Mouse (Mus musculus) forebrain, embryonic 10.5 days (tissue): ENCODE measurements around the gene Slc16a4. TPM values are rescaled to one million over a fixed set of nuclear protein-coding genes. Genes with fewer than 3 reads are reported as not detected.
"Not testable (repeated sequence)": the region's sequence is repeated elsewhere in the genome, so short reads cannot be mapped to it uniquely, and the experiment has no call there.

Source experiments
- DNase-seq: peaks from one replicate; pipeline ENCODE4 v3.0.0-alpha.2; 2017; ENCODE audit warnings: low spot score; ENCODE audit errors: extremely low spot score
- H3K27ac ChIP-seq: fragments of 300-500 bp; sonication (generic); 2 replicates; pipeline ENCODE4 v1.5.1; 2016; ENCODE audit warnings: mild to moderate bottlenecking
- H3K27me3 ChIP-seq: fragments of 300-500 bp; sonication (generic); 2 replicates; pipeline ENCODE4 v1.6.1; 2016; ENCODE audit warnings: mild to moderate bottlenecking; ENCODE audit not compliant: poor library complexity, severe bottlenecking
- H3K36me3 ChIP-seq: fragments of 300-500 bp; sonication (generic); replicated peaks from 2 replicates; pipeline ENCODE4 v1.6.1; 2016; ENCODE audit warnings: mild to moderate bottlenecking, moderate library complexity
- H3K4me1 ChIP-seq: fragments of 300-500 bp; sonication (generic); 2 replicates; pipeline ENCODE4 v1.6.1; 2016
- H3K4me3 ChIP-seq: fragments of 300-500 bp; sonication (generic); 2 replicates; pipeline ENCODE4 v1.5.1; 2016; ENCODE audit warnings: mild to moderate bottlenecking, moderate library complexity
- H3K9me3 ChIP-seq: fragments of 300-500 bp; sonication (generic); 2 replicates; pipeline ENCODE4 v1.6.1; 2016; ENCODE audit warnings: mild to moderate bottlenecking, moderate library complexity
- WGBS: fragments of 180-500 bp; shearing (Covaris S2); methylation state at CpG from one replicate; pipeline ENCODE4 v1.1.7; 2016; 5-methylcytosine and 5-hydroxymethylcytosine counted together
- polyA plus RNA-seq: library from polyadenylated mRNA; unstranded; fragments of >200 nt; fragmentation: Nextera tagmentation; extraction: Ambion mirVana; gene quantifications from 2 replicates; pipeline ENCODE4 v1.2.1, GENCODE M21; 2016

The Slc16a4 gene
- polyA plus RNA-seq, 1 experiment from 2014 or later = 1.9 TPM

DNA sequence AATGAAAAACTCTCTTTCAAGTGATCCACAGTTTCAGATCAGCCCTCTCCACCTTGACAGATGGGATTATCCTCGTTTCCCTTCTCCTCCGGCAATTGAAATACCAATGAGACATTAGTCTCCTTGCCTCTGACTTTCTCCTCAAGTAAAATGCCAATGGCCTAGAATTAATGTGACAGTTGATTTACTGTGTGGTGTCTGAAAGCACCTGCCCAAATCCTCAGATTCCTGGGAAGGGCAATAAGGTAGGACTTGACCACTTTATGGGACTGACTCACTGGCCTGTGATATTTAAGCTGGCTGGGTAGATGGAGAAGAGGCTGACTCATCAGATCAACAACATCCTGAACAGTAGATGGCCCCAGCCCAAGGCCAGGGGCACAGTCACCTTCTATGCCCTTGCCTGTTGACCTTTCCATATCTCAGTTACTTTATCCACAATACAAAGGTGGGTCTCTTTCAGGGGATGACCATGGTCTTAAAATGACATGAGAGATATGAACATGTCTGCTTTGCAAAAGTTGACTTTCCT is 24.1 kb upstream of the Slc16a4 start:
- no peaks in the 10 kb centered on the region for H3K27me3 ChIP-seq
- H3K27ac ChIP-seq = no peak overlapping the region
- H3K4me3 ChIP-seq = no peak overlapping the region
- no peaks in the 10 kb centered on the region for H3K36me3 ChIP-seq
- 75% methylated on average over 2 of the region's 2 CpGs for WGBS
- DNase-seq = no peak
- H3K4me1 ChIP-seq = peaks cover 3% of the 10 kb centered on the region; the same call in 1 of the 2 replicates
- H3K9me3 ChIP-seq = no peaks in the 10 kb centered on the region

DNA sequence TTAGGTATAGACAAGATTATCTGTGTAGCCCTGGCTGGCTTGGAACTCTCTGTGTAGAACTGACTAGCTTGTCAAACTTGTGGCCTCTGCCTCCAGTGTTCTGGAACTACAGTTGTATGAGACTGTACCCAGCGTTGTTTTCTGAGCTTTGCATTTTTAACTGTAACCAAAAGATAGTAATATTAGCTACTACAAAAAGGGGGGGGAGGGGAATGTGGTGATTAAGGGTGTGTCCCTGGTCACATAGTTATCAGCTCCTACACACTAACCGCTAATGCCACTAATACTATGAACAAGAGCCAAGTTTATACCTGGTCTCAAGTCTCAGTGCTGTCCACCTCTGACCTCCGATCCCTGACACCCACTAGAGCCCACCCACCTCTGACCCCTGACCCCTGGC is 18.6 kb upstream of the Slc16a4 start:
- Histone ChIP-seq H3K36me3 (no peaks in the 10 kb centered on the region), H3K27me3 (no peaks in the 10 kb centered on the region), H3K27ac (no peak overlapping the region), H3K4me3 (no peak overlapping the region), H3K9me3 (no peaks in the 10 kb centered on the region), H3K4me1 (no peaks in the 10 kb centered on the region)
- DNase-seq = no peak
- 87% methylated on average over 3 of the region's 3 CpGs for WGBS

DNA sequence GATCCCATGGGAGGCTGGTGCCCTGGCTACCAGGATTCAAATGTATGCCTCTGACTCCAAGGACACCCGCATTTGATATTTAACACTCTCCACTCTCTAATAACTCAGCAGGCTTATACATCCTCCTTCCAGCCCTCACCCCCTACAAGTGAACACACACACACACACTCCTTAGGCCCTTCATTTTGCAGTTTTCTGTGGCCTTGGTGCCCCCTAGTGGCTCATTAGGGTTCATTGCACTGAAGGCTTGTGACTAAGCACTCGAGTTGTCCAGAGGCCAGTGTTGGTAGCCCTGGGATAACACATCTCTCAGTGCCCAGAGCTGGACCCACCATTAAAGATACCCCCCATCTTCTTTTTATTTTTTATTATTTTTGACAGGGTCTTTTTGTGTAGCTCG is 17.2 kb upstream of the Slc16a4 start:
- no peaks in the 10 kb centered on the region for H3K27me3 ChIP-seq
- no peak overlapping the region for H3K4me3 ChIP-seq
- H3K4me1 ChIP-seq = peaks cover 6% of the 10 kb centered on the region
- 14% methylated on average over 3 of the region's 3 CpGs for WGBS
- no peaks in the 10 kb centered on the region for H3K9me3 ChIP-seq
- DNase-seq = peak; percentile 67
- H3K36me3 ChIP-seq = no peaks in the 10 kb centered on the region
- no peak overlapping the region for H3K27ac ChIP-seq

DNA sequence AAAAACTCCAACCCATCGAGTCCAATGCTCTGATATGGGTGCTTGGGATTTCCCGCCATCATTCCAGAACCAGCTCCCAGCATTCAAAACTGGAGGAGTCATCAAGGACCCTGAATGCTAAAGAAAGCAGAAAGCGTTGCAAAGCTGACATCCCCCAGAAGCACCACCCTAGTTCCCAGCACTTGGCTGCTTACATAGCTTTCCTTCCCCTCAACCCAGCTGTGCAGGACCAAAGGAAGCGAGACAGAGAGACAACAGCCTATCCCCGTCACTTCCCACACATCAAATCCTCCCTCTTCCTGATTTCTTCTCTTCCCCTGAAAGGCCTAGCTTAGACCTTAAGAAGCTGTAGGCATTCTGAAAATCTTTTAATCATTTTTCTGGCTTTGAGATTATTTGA is 15.7 kb upstream of the Slc16a4 start:
- H3K27ac ChIP-seq = no peak overlapping the region
- peaks cover 17% of the 10 kb centered on the region for H3K4me1 ChIP-seq
- H3K9me3 ChIP-seq = no peaks in the 10 kb centered on the region
- DNase-seq = no peak
- no peaks in the 10 kb centered on the region for H3K36me3 ChIP-seq
- no peak overlapping the region for H3K4me3 ChIP-seq
- no peaks in the 10 kb centered on the region for H3K27me3 ChIP-seq
- WGBS = 70% methylated on average over 5 of the region's 5 CpGs

DNA sequence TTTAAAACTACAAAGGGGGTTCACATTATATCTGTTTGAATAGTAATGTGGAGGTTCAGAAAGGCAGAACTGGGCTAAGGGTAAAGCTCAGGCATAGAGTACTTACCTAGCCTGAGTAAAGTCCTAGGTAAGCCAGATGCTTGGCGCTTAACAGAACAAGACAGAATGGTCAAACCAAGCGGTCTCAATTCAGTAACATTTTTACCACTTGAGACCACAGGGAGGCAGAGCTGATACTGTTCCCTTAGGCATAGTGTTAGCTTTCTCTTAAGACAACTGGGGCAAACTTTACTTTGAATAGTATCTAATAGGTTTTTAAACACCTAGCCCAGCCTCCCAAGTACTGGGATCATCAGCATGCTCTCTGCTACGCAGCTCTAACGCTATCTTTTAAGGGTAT is 15.0 kb upstream of the Slc16a4 start:
- Histone ChIP-seq H3K27ac (no peak overlapping the region), H3K9me3 (no peaks in the 10 kb centered on the region), H3K27me3 (no peaks in the 10 kb centered on the region), H3K4me3 (no peak overlapping the region), H3K4me1 (peaks cover 19% of the 10 kb centered on the region), H3K36me3 (no peaks in the 10 kb centered on the region)
- 59% methylated on average over 4 of the region's 4 CpGs for WGBS
- no peak for DNase-seq

DNA sequence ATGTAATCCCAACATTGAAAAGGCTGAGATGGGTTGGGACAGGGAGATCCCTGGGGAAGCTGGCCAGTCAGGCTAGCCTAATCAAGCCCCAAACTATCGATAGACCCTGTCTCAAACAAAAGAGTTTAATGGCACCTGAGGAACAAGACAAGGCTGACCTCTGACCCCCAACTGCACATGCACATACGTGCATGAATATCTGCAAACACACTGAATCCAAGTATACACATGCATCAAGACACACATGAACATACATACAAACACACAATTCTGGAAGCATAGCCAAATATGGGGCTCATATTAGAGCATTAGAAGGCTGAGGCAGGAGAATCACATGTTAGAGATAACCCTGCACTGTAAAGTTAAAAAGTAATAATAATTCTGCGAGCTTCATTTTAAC is 14.4 kb upstream of the Slc16a4 start:
- Histone ChIP-seq H3K27me3 (no peaks in the 10 kb centered on the region), H3K36me3 (no peaks in the 10 kb centered on the region), H3K9me3 (no peaks in the 10 kb centered on the region), H3K4me1 (peaks cover 19% of the 10 kb centered on the region), H3K4me3 (no peak overlapping the region), H3K27ac (no peak overlapping the region)
- DNase-seq = no peak
- 88% methylated on average over 3 of the region's 3 CpGs for WGBS

DNA sequence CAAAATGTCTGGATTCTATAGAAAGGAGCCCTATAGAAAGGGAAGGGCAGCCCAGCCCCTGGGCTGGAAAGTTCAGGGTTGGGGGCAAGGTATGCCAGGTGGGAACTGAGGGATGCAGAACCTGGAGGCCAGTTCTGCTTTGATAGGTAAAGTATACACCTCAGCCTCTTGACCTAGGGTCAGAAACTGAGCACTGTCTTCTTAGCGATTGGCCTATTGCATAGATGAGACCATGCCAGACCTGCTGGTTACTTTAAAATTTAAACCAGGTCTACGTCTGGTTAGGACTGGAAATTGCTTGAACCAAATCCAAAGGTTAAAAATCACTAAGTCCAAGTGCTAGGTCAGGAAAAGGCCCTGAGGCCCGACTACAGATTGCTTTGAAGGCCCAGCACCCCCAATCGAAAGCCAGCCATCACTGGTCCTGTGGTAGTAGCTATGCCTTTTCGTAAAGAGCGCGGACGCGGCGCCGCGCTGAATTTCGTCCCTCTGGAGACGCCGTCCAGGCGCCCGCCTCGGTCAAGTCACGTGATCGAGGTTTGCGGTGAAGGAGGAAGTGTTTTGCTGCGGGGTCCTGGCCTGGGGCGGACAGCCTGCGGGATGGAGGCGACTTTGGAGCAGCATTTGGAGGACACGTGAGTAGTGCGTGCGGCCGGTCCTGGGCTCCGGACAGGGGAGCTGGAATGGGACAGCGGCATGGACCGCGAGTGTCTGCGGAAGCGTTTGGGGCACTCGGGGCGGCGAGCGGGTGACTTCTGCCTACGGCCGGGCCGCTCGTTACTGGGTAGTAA is 12.4 kb upstream of the Slc16a4 start, which contains the start of gene Lamtor5:
TSS of gene Lamtor5 (plus strand) at position 380 of the 791 bp plus-strand sequence.
- DNase-seq = peak; percentile 90
- Histone ChIP-seq H3K4me1 (peaks cover 19% of the 10 kb centered on the region), H3K27ac (peak within 1 kb of the TSS; percentile 80), H3K4me3 (peak within 1 kb of the TSS; percentile 85), H3K9me3 (no peaks in the 10 kb centered on the region), H3K36me3 (peaks cover 20% of the 10 kb centered on the region), H3K27me3 (no peaks in the 10 kb centered on the region)
- WGBS = 4% methylated on average over 43 of the region's 43 CpGs

DNA sequence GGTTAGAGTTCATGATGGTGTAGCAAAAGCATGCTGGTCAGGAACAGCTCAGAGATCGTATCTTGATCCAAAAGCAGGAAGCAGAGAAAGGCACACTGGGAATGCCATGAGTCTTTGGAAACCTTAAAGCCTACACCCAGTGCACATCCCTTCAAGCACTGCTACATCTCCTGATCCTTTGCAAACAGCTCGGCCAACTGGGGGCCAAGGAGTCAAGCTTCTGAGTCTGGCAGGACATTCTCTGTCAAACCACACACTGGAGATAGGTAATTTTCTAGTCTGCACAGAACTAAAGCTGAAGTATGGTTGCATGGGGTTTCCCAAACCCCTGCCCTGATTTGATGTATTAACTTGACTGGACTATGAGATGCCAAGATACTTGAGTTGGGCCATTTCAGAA is 4.9 kb upstream of the Slc16a4 start:
- Histone ChIP-seq H3K27ac (no peak overlapping the region), H3K36me3 (peaks cover 33% of the 10 kb centered on the region), H3K9me3 (no peaks in the 10 kb centered on the region), H3K4me1 (peaks cover 6% of the 10 kb centered on the region), H3K4me3 (no peak overlapping the region), H3K27me3 (no peaks in the 10 kb centered on the region)
- no peak for DNase-seq
- 86% methylated on average over 2 of the region's 2 CpGs for WGBS

DNA sequence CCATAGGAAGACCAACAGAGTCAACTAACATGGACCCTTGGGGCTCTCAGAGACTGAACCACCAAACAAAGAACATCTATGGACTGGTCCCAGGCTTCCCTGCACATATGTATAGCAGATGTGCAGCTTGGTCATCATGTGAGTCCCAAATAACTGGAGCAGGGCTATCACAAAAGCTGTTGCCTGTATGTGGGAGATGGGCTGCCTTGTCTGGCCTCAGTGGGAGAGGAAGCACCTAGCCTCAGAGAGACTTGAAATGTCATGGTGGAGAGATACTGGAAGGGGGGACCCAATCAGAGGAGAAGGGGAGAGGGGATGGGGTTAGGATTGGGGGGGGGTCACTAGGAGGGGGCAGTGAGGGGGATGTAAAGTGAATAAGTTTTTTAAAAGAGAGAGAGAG is 3.7 kb upstream of the Slc16a4 start:
- Histone ChIP-seq H3K4me1 (peaks cover 10% of the 10 kb centered on the region), H3K9me3 (no peaks in the 10 kb centered on the region), H3K27ac (no peak overlapping the region), H3K4me3 (no peak overlapping the region), H3K36me3 (peaks cover 27% of the 10 kb centered on the region), H3K27me3 (no peaks in the 10 kb centered on the region)
- no peak for DNase-seq

DNA sequence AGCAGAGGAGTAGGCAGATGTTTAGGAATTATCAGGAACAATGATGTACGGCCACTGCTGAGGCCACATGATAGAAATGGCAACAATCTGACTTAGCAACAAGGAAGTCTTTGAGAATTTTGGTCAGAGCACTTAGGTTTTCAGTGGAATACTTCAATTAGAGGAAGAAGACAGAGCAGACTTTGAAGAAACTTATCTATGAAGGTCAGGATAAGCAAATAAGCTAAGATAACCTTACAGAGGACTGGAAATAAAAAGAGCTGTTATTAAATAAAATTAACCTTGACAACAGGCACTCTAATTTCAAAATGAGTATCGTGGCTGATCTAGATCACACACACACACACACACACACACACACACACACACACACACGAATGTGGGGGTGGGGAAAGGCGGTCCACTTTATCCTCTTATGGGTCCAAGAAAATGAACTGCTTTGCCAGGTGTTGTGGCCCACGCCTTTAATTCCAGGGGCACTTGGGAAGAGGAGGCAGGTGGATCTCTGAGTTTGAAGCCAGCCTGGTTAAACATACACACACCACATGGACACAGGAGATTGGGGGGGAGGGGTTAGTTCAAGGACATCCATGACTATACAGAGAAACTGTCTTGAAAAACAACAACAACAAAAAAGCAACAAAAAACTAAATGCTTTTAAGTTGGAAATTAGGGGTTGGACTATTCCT is 4.8 kb downstream of the Slc16a4 start:
- H3K27me3 ChIP-seq = no peaks in the 10 kb centered on the region
- H3K4me1 ChIP-seq = peaks cover 7% of the 10 kb centered on the region
- no peak overlapping the region for H3K27ac ChIP-seq
- 90% methylated on average over 5 of the region's 5 CpGs for WGBS
- H3K36me3 ChIP-seq = peaks cover 19% of the 10 kb centered on the region
- H3K9me3 ChIP-seq = no peaks in the 10 kb centered on the region
- DNase-seq = no peak
- no peak overlapping the region for H3K4me3 ChIP-seq

DNA sequence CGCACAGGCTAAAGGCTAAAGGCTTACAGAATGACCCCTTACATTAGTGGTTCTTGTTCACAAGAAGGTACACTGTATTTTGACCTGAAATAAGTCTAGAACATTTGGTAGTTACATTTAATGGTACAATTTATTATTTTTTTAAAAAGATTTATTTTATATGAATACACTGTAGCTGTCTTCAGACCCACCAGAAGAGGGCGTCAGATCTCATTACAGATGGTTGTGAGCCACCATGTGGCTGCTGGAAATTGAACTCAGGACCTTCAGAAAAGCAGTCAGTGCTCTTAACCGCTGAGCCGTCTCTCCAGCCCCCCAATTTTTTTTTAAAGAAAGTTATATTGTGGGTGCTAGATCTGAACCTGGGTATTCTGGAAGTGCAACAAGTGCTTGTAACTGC is 5.9 kb downstream of the Slc16a4 start:
- H3K4me3 ChIP-seq, H3K27me3 ChIP-seq, H3K27ac ChIP-seq, H3K9me3 ChIP-seq, H3K4me1 ChIP-seq, DNase-seq: not testable (repeated sequence)
- WGBS = 70% methylated on average over 4 of the region's 4 CpGs
- H3K36me3 ChIP-seq = peaks cover 30% of the 10 kb centered on the region

DNA sequence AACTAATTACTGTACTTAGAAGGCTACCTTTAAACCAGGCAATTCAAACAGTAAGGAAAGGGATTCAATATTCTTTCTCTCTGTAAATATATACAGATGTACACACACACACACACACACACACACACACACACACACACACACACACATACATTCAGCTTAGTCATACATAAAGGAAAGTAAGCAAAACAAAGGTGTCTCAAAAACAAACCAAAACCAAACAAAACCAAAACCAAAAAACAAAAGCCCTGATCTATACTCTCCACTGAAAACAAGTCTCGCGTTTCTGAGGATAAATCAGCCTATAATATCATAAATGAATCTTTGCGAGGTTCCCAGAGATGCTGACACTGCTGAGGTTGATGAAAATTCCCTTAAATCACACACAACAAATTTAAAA is 26.3 kb downstream of the Slc16a4 start:
- DNase-seq = no peak
- 95% methylated on average over 3 of the region's 3 CpGs for WGBS
- Histone ChIP-seq H3K4me3 (no peak overlapping the region), H3K4me1 (peaks cover 8% of the 10 kb centered on the region), H3K27me3 (no peaks in the 10 kb centered on the region), H3K9me3 (no peaks in the 10 kb centered on the region), H3K36me3 (peaks cover 84% of the 10 kb centered on the region), H3K27ac (no peak overlapping the region)

DNA sequence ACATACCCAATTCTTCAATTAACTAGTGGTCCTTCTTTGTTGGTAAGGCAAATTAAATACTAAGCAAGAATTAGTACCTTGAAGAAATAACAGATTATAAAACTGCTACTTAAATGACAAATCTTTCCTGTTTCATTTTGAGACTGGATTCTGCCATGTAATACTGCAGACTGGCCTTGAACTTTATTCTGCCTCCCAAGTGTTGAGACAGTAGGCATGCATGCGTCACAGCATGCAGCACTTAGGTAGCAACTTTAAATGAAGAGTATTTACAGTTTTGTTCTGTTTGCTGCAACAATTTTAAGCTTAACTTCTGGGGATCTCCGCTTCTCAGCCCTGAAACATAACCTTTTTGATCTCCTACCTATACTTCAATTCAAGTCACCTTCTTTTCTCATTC is 30.1 kb downstream of the Slc16a4 start:
- 96% methylated on average over 2 of the region's 2 CpGs for WGBS
- Histone ChIP-seq H3K27me3 (no peaks in the 10 kb centered on the region), H3K27ac (no peak overlapping the region), H3K36me3 (peaks cover 91% of the 10 kb centered on the region), H3K4me1 (peaks cover 39% of the 10 kb centered on the region), H3K4me3 (no peak overlapping the region), H3K9me3 (no peaks in the 10 kb centered on the region)
- no peak for DNase-seq
